Mouse (Mus musculus): ENCODE measurements at regions not wholly inside any gene's neighbourhood (a gene's known extent, or its start where the extent isn't known, plus 50 kb on each side); places are given as distances from the start of the nearest gene placed in this dataset.

DNA sequence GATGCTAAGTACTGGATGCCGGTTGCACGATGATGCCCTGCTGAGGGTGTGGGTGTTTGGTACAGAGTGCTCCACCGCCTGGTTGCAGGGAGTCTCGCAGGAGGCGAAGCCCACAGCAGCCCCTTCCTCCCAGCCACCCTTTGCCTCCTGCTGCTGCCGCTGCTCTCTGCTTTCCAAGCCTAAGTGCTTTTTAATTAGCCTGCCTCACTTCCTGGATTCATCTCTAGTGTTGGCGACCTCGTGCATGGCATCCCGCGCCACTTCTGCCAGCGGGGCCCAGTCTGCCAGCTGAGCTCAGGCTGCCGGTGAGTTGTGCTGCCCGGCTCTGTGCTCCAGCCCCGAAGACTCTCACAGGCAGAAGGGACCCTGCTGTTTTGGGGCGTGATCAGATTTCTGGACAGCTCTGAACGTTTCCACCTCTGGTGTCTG, 159.3 kb downstream of the Gxylt1 start:
- TF ChIP-seq POLR2A (IDR thresholded peaks at IDR 0.05; ENCODE audit: extremely low read depth, insufficient read depth, low read length) (no peak), CTCF (IDR thresholded peaks at IDR 0.05; ENCODE audit: low read depth, low read length) (no peak)
